Mouse (Mus musculus) intestine, embryonic 15.5 days (tissue): ENCODE results near the gene Ube2s. TPM values are rescaled to one million over a fixed set of nuclear protein-coding genes. Genes with fewer than 3 reads are reported as not detected.

ENCODE experiments used
- ATAC-seq: fragments of 200-750 bp; cut with Nextera tagmentation; 2 replicates; pipeline ENCODE4 v1.8.0; 2017; ENCODE audit warnings: moderate TSS enrichment, moderate library complexity
- H3K27ac ChIP-seq: fragments of 300-500 bp; sonication (generic); 2 replicates; pipeline ENCODE4 v1.5.1; 2015; ENCODE audit warnings: mild to moderate bottlenecking, inconsistent platforms
- H3K27me3 ChIP-seq: fragments of 300-500 bp; sonication (generic); replicated peaks from 2 replicates; pipeline ENCODE4 v1.6.1; 2015; ENCODE audit warnings: inconsistent platforms
- H3K36me3 ChIP-seq: fragments of 300-500 bp; sonication (generic); 2 replicates; pipeline ENCODE4 v1.6.1; 2015; ENCODE audit warnings: inconsistent platforms
- H3K4me1 ChIP-seq: fragments of 300-500 bp; sonication (generic); replicated peaks from 2 replicates; pipeline ENCODE4 v1.6.1; 2015; ENCODE audit warnings: inconsistent platforms
- H3K4me2 ChIP-seq: fragments of 300-500 bp; sonication (generic); replicated peaks from 2 replicates; pipeline ENCODE4 v1.6.1; 2015; ENCODE audit warnings: mild to moderate bottlenecking, inconsistent platforms
- H3K4me3 ChIP-seq: fragments of 300-500 bp; sonication (generic); replicated peaks from 2 replicates; pipeline ENCODE4 v1.5.1; 2015; ENCODE audit warnings: inconsistent platforms
- H3K9ac ChIP-seq: fragments of 300-500 bp; sonication (generic); 2 replicates; pipeline ENCODE4 v1.6.1; 2015; ENCODE audit warnings: inconsistent platforms
- H3K9me3 ChIP-seq: fragments of 300-500 bp; sonication (generic); 2 replicates; pipeline ENCODE4 v1.6.1; 2016; ENCODE audit warnings: inconsistent platforms
- WGBS: fragments of 180-500 bp; shearing (Covaris S2); methylation state at CpG from one replicate; pipeline ENCODE4 v1.1.7; 2015; 5-methylcytosine and 5-hydroxymethylcytosine counted together
- polyA plus RNA-seq: library from polyadenylated mRNA; unstranded; fragments of >200 nt; fragmentation: Nextera tagmentation; extraction: Ambion mirVana; gene quantifications from 2 replicates; pipeline ENCODE4 v1.2.1, GENCODE M21; 2015

The Ube2s gene
- polyA plus RNA-seq, 1 experiment from 2014 or later: 303 TPM

- Histone ChIP-seq H3K9me3 (no peaks in the 10 kb centered on the region), H3K4me1 (no peaks in the 10 kb centered on the region), H3K9ac (no peak overlapping the region), H3K4me2 (no peak overlapping the region), H3K36me3 (no peaks in the 10 kb centered on the region), H3K27ac (no peak overlapping the region), H3K27me3 (no peaks in the 10 kb centered on the region), H3K4me3 (no peak overlapping the region)
- 29% methylated on average over 1 of the region's 1 CpGs for WGBS
- no peak for ATAC-seq
Observed at GRCm38 (mm10) chr7:4759670-4760069, 52.7 kb downstream of the Ube2s start.

DNA sequence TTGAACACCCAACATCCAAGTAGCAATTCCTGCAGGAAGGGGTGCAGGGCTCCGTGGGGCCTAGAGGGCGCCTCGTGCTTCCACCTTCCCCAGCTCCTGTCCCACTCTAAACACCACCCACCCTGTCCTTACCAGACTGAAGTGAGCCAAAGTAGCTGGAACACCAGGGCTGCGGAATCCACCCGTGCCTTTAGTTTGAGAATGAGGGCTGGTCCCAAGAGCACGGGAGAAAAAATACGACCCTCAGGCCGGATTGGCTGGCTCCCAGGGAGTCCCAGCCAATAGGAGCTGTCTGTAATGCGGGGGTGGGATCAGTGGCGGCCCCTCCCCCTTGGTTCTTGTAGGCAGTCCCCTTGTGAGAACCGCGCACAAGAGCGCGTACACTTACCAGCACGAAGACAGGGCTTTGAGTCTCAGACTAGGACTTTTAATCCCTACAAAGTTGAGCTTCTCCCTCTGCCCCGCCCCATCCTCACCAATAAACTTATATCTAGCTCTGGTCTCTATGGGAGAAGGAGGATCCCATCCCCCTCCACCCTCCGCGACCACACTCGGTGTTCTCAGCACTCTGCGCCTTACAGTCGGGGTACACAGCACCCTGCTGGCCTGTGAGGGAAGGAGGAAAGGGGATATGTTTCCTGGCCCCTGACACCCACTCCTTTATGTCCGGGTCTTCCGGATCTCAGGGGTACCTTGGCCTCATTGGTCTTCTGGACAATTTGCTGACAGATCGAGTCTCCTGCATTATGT lies 59.4 kb downstream of the Ube2s start, which contains the start of gene Cox6b2:
Gene Cox6b2, minus strand, starts transcription at position 274 of the 750 bp plus-strand sequence.
- H3K27ac ChIP-seq: peak within 1 kb of the TSS; percentile 48; the same call in 1 of the 2 replicates
- no peaks in the 10 kb centered on the region for H3K9me3 ChIP-seq
- WGBS: 2% methylated on average over 24 of the region's 24 CpGs
- H3K36me3 ChIP-seq: 0 out of 2 replicates have a peak, but pooled peaks cover 2% of the 10 kb centered on the region
- H3K4me3 ChIP-seq: peak within 1 kb of the TSS; percentile 40
- peak within 1 kb of the TSS; percentile 41 for H3K9ac ChIP-seq
- peak within 1 kb of the TSS; percentile 75 for H3K4me2 ChIP-seq
- peak; percentile 94 for ATAC-seq
- H3K4me1 ChIP-seq: peaks cover 14% of the 10 kb centered on the region
- no peaks in the 10 kb centered on the region for H3K27me3 ChIP-seq

DNA sequence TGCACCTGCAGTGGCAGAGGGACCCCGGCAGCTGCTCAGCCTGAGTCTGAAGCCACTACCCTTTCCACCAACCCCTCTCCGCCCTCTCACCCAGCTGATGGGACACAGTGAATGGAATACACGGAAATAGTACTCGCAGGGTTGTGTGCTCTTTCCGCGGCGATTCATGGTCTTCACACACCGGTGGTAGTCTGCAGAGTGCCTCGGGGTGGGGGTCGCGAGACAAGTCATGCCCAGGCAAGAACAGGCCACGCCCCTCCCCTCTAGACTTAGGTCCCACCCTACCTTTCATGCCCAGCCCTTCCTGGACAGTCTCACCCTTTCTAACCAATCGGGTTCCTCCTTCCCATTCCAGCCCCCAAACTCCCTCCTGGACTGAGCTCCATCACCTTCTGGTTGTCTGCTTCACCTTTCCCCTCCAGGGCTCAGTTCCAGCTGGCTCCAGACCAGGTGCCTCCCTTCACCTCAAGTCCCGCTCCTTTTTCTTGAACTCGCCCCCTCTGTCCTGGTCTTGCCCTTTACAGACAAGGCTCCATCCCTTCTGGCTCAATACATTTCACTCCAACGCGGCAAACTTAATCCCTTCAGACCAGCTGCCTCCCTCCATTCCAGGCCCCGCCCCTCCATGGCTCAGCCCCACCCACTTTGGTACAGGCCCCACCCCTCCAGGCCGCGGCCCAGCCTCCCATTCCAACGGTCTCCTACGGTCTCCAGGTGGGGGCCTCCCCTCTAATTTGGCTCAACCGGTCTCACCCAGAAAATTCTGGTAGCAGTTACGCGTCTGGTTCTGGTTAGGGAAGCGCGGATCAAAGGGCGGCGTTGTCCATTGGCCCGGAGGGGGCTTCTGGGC lies 60.2 kb downstream of the Ube2s start:
- no peaks in the 10 kb centered on the region for H3K27me3 ChIP-seq
- peak overlapping the region; percentile 41; the same call in 1 of the 2 replicates for H3K9ac ChIP-seq
- peak overlapping the region; percentile 75 for H3K4me2 ChIP-seq
- H3K27ac ChIP-seq: peak overlapping the region; percentile 48; the same call in 1 of the 2 replicates
- peaks cover 14% of the 10 kb centered on the region for H3K4me1 ChIP-seq
- WGBS: 3% methylated on average over 30 of the region's 30 CpGs
- H3K36me3 ChIP-seq: 0 out of 2 replicates have a peak, but pooled peaks cover 2% of the 10 kb centered on the region
- H3K4me3 ChIP-seq: peak overlapping the region; percentile 40
- peak; percentile 89 for ATAC-seq
- no peaks in the 10 kb centered on the region for H3K9me3 ChIP-seq

- Histone ChIP-seq H3K4me1 (peaks cover 14% of the 10 kb centered on the region), H3K27me3 (no peaks in the 10 kb centered on the region), H3K27ac (no peak overlapping the region), H3K9me3 (no peaks in the 10 kb centered on the region), H3K4me3 (no peak overlapping the region), H3K36me3 (peaks cover 17% of the 10 kb centered on the region; the same call in 1 of the 2 replicates), H3K9ac (no peak overlapping the region), H3K4me2 (no peak overlapping the region)
- ATAC-seq: no peak
- WGBS: 77% methylated on average over 2 of the region's 2 CpGs
Observed at GRCm38 (mm10) chr7:4749169-4749568, 63.2 kb downstream of the Ube2s start.

- H3K27ac ChIP-seq: no peak overlapping the region
- no peak for ATAC-seq
- H3K4me2 ChIP-seq: no peak overlapping the region
- no peaks in the 10 kb centered on the region for H3K9me3 ChIP-seq
- H3K4me1 ChIP-seq: peaks cover 14% of the 10 kb centered on the region
- no peak overlapping the region for H3K9ac ChIP-seq
- no peak overlapping the region for H3K4me3 ChIP-seq
- H3K27me3 ChIP-seq: no peaks in the 10 kb centered on the region
- 75% methylated on average over 4 of the region's 4 CpGs for WGBS
- peaks cover 19% of the 10 kb centered on the region; the same call in 1 of the 2 replicates for H3K36me3 ChIP-seq
Observed at GRCm38 (mm10) chr7:4748321-4748720, 64.1 kb downstream of the Ube2s start.

DNA sequence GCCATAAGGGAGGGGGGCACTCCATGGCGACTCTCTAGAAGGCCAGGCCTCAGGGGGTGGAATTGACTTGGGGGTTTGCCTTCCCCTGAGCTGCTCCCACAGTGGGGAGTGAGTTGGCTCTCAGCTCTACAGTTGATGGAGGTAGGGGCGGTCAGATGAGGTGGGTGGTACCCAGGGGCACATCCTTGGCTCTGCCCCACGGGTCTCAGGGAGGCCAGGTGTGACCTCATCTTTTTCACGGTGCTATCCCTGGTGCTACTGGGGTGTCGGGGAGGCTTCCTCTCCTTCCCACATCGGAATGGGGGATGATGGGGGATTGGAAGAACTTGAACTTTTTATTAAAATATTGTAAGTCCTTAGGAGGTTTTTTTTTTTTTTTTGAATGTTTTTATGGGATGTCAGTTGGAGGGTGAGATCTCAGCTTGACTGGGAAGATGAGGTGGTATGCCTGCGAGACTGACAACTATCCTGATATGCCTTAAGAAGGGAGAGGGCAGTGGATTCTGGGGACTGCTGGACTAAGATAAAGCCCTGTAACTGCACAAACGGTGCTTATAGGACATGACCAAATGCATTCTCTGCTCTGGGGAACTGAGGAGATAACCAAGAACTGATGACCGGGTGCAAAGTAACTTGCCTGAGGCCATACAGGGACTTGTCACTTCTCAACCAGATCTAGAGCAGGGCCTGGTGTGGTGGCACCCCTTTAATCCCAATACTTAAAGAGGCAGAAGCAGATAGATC lies 65.1 kb downstream of the Ube2s start:
- no peak overlapping the region for H3K27ac ChIP-seq
- no peak overlapping the region for H3K9ac ChIP-seq
- WGBS: 75% methylated on average over 9 of the region's 9 CpGs
- no peak overlapping the region for H3K4me2 ChIP-seq
- no peak overlapping the region for H3K4me3 ChIP-seq
- H3K27me3 ChIP-seq: no peaks in the 10 kb centered on the region
- peaks cover 22% of the 10 kb centered on the region; the same call in 1 of the 2 replicates for H3K36me3 ChIP-seq
- no peaks in the 10 kb centered on the region for H3K9me3 ChIP-seq
- no peak for ATAC-seq
- H3K4me1 ChIP-seq: peaks cover 19% of the 10 kb centered on the region

GRCm38 (mm10) chr7:4746326-4746980 lies 65.9 kb downstream of the Ube2s start:
- H3K36me3 ChIP-seq: peaks cover 22% of the 10 kb centered on the region; the same call in 1 of the 2 replicates

GRCm38 (mm10) chr7:4744886-4745285 lies 67.5 kb downstream of the Ube2s start:
- 95% methylated on average over 6 of the region's 6 CpGs for WGBS
- no peak overlapping the region for H3K4me3 ChIP-seq
- no peak overlapping the region for H3K4me2 ChIP-seq
- no peak overlapping the region for H3K27ac ChIP-seq
- H3K4me1 ChIP-seq: peaks cover 26% of the 10 kb centered on the region
- no peaks in the 10 kb centered on the region for H3K9me3 ChIP-seq
- H3K36me3 ChIP-seq: peaks cover 20% of the 10 kb centered on the region; the same call in 1 of the 2 replicates
- ATAC-seq: no peak
- H3K9ac ChIP-seq: no peak overlapping the region
- H3K27me3 ChIP-seq: no peaks in the 10 kb centered on the region

More at GRCm38 (mm10) chr7:4746326-4746980, 65.9 kb downstream of the Ube2s start:
- H3K9ac ChIP-seq: no peak overlapping the region
- H3K4me3 ChIP-seq: no peak overlapping the region
- ATAC-seq: no peak
- peaks cover 19% of the 10 kb centered on the region for H3K4me1 ChIP-seq
- H3K27me3 ChIP-seq: no peaks in the 10 kb centered on the region
- H3K27ac ChIP-seq: no peak overlapping the region
- no peak overlapping the region for H3K4me2 ChIP-seq
- WGBS: 87% methylated on average over 22 of the region's 22 CpGs
- H3K9me3 ChIP-seq: no peaks in the 10 kb centered on the region

Other genes with a start within 250 kb of the Ube2s start
- gene Ptprh, start 208.5 kb downstream of the Ube2s start, polyA plus RNA-seq: 1.1 and 1.6 TPM in 2 replicates
- 9.1 and 11.7 TPM in 2 replicates for gene Tmem86b, start 181.2 kb downstream of the Ube2s start, polyA plus RNA-seq
- gene Ppp6r1, start 153.6 kb downstream of the Ube2s start, polyA plus RNA-seq: 8.1 and 9.0 TPM in 2 replicates
- gene Hspbp1, start 127.5 kb downstream of the Ube2s start, polyA plus RNA-seq: 92.4 and 98.2 TPM in 2 replicates
- 0.63 and 1.1 TPM in 2 replicates for gene Brsk1, start 122.0 kb downstream of the Ube2s start, polyA plus RNA-seq
- 2.2 and 3.6 TPM in 2 replicates for gene Tmem150b, start 87.3 kb downstream of the Ube2s start, polyA plus RNA-seq
- gene Kmt5c, start 72.5 kb downstream of the Ube2s start, polyA plus RNA-seq: 63.7 and 66.8 TPM in 2 replicates
- gene Cox6b2, start 59.5 kb downstream of the Ube2s start, polyA plus RNA-seq: 45.5 and 53.0 TPM in 2 replicates
- not detected in 2 replicates for gene Fam71e2, start 41.3 kb downstream of the Ube2s start, polyA plus RNA-seq
- 0.14 and 0.24 TPM in 2 replicates for gene Il11, start 29.7 kb downstream of the Ube2s start, polyA plus RNA-seq
- gene Tmem190, start 29.7 kb downstream of the Ube2s start, polyA plus RNA-seq: 1.1 and 1.8 TPM in 2 replicates
- 40.4 and 40.6 TPM in 2 replicates for gene Tmem238, start 22.9 kb downstream of the Ube2s start, polyA plus RNA-seq
- gene Rpl28, start 19.7 kb downstream of the Ube2s start, polyA plus RNA-seq: 328 and 339 TPM in 2 replicates
- gene Shisa7, start 32.1 kb upstream of the Ube2s start, polyA plus RNA-seq: 0.21 and 0.27 TPM in 2 replicates
- gene Isoc2b, start 57.7 kb upstream of the Ube2s start, polyA plus RNA-seq: 9.7 and 15.5 TPM in 2 replicates
- 0.68 and 1.0 TPM in 2 replicates for gene Isoc2a, start 64.6 kb upstream of the Ube2s start, polyA plus RNA-seq
- gene Gm36210, start 93.9 kb upstream of the Ube2s start, polyA plus RNA-seq: not detected in 2 replicates
- 2.9 and 3.4 TPM in 2 replicates for gene Zfp628, start 102.6 kb upstream of the Ube2s start, polyA plus RNA-seq
- 3.0 and 3.5 TPM in 2 replicates for gene Nat14, start 109.4 kb upstream of the Ube2s start, polyA plus RNA-seq
- 2.7 and 3.5 TPM in 2 replicates for gene Ssc5d, start 113.2 kb upstream of the Ube2s start, polyA plus RNA-seq
- 0.23 and 0.39 TPM in 2 replicates for gene Sbk2, start 151.8 kb upstream of the Ube2s start, polyA plus RNA-seq
- not detected in 2 replicates for gene Sbk3, start 158.6 kb upstream of the Ube2s start, polyA plus RNA-seq
- 22.2 and 24.6 TPM in 2 replicates for gene Zfp579, start 183.6 kb upstream of the Ube2s start, polyA plus RNA-seq
- 20.2 and 21.4 TPM in 2 replicates for gene Zfp524, start 201.8 kb upstream of the Ube2s start, polyA plus RNA-seq
- gene Fiz1, start 202.1 kb upstream of the Ube2s start, polyA plus RNA-seq: 37.0 and 38.5 TPM in 2 replicates
- gene Gm44973, start 202.9 kb upstream of the Ube2s start, polyA plus RNA-seq: 1.6 TPM in 2 replicates
- gene Zfp865, start 207.8 kb upstream of the Ube2s start, polyA plus RNA-seq: 5.5 and 5.6 TPM in 2 replicates
- gene Ccdc106, start 208.0 kb upstream of the Ube2s start, polyA plus RNA-seq: 13.4 TPM in 2 replicates
- not detected in 2 replicates for gene 4632433K11Rik, start 221.5 kb upstream of the Ube2s start, polyA plus RNA-seq
- 6.0 and 6.5 TPM in 2 replicates for gene Zfp784, start 225.9 kb upstream of the Ube2s start, polyA plus RNA-seq
- gene Zfp580, start 238.9 kb upstream of the Ube2s start, polyA plus RNA-seq: 22.2 and 25.0 TPM in 2 replicates
- 126 and 130 TPM in 2 replicates for gene U2af2, start 249.6 kb upstream of the Ube2s start, polyA plus RNA-seq